Mouse (Mus musculus): ENCODE measurements at regions not wholly inside any gene's neighbourhood (a gene's known extent, or its start where the extent isn't known, plus 50 kb on each side); places are given as distances from the start of the nearest gene placed in this dataset.

- no peak for DNase-seq (ENCODE audit: low spot score in 2 of 2)
Measured at GRCm38 (mm10) chr8:15273775-15274174, 227.9 kb upstream of the BB014433 start.

DNA sequence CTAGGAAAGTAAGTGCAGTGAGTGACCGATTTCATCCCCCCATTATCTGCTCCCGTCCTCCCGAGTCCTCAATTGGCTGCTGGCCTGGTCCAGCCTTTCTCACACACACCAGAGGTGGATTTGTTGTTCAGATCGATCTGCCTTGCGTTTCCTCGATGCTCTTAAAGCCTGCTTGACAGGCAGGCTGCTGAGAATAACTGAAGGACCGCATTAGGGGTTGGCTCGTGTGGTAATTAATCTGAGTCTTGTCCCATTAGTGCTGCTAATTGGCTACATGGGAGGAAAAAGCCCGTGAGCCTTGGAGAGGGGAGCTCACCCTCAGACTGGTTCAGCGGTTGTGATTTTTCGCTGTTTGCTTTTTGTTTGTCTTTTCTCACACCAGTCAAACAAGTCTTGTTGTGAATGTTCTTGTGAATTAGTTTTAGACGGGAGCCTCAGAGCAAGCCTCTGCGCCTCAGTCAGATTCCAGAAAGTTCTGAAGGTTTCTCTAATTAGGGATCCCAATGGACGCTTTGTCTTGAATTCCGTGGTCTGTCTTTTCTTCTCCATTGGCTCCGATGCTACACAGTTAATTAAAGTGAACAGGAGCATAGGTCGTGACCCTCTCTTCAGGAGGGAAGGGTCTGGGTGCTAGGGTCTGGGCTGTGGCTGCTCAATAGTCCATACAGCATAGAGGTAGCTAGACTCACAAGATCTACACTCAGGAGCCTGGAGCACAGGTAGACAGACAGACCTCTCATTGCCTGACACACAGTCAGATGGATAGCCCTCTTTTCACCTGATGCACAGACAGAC is 226.1 kb upstream of the BB014433 start:
- no peak for DNase-seq (ENCODE audit: low spot score in 2 of 2)

DNA sequence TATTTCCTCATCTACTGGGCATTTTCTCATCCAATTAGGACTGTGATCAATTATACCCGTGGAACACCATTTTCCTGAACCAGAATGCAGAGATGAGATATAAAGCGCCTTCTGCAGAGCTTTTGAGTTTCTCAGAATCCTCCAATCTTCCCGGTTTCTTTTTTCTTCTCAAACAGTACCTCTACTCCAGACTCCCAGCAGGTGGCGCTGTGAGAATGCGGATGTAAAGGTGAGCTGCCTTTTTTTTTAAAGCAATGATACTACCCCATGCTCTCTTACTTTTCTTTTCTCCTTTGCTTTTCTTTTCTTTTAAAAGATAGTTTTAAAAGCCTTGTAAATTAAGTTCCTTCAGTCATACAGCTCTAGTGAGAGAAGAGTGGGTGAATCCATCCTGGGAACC is 224.4 kb upstream of the BB014433 start:
- DNase-seq (ENCODE audit: low spot score in 2 of 2) = peak; percentile 86 to 87

DNA sequence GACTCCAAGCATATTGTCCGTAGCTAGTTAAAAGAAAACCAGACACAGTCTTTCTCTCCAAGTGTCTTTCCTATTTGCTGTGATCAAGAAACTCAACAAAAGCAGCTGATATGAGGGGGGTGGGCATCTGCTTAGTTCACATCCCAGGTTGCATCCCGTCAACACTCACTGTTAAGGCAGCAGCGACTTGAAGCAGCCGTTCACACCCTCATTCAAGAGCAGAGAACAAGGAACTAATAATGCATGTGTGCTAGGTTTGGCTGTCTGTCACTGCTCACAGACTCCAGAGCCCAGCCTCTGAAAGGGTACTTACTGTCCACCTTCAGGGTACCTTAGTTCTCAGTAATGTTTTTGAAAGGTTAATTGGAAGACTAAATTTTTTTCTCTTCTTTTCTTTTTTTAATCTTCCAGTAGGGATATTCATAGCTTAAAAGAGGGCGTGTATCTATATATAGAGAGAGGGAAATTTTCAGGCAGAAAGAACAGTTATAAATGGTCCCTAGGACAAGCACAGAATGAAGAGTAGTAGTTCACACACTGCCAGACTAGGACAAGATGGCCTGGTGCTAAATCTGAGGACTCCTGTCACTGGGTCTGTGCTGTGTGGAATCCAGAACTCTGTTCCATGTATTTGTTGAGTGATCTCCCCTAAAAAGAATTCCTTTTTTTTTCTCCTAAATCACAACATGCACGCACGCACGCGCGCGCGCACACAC is 199.1 kb upstream of the BB014433 start:
- DNase-seq (ENCODE audit: low spot score in 2 of 2) = no peak

DNA sequence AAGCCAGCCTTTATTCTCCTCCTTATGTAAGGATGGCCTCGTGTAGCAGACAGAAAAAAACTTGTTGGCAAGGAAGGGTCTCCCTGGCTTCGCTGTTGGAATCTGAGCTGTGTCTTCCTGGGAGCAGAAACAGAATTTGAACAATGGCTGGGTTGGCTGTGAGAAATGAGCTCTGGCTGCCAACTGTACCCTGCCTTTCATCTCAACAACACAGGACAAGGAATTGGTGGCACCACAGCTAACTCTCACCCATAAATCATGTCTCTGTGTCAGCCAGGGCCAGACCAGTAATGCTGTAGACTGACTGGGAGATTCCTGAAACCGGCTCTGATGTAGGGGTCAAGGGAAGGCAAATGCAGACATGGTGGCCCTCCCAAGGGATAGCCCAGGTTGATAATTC is 189.5 kb upstream of the BB014433 start:
- no peak for DNase-seq (ENCODE audit: low spot score in 2 of 2)

DNA sequence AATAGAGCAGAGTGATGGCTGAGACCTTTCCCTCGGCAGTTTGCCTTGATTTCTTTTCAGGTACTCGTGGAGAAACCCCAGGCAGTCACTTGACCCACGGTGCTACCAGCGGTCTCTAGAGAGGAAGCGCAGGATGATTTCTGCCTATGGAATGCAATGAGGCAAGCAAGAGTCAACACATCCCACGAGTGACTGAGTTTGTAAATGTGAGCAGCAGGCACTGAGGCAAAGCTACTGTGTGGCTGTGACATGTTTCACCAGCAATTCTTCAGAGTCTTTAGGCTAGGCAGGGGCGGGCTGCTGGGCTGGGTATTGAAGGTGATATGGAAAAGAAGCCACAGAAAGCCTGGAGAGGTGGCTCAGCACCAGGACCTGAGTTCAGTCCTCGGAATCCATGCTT is 187.4 kb upstream of the BB014433 start:
- DNase-seq (ENCODE audit: low spot score in 2 of 2) = no peak

GRCm38 (mm10) chr8:15230217-15230616 is 184.3 kb upstream of the BB014433 start:
- no peak for DNase-seq (ENCODE audit: low spot score in 2 of 2)

GRCm38 (mm10) chr8:15221211-15221912 is 175.5 kb upstream of the BB014433 start:
- peak; percentile 82 to 84 for DNase-seq (ENCODE audit: low spot score in 2 of 2)

GRCm38 (mm10) chr8:15209856-15210521 is 164.1 kb upstream of the BB014433 start:
- no peak for DNase-seq (ENCODE audit: low spot score in 2 of 2)

DNA sequence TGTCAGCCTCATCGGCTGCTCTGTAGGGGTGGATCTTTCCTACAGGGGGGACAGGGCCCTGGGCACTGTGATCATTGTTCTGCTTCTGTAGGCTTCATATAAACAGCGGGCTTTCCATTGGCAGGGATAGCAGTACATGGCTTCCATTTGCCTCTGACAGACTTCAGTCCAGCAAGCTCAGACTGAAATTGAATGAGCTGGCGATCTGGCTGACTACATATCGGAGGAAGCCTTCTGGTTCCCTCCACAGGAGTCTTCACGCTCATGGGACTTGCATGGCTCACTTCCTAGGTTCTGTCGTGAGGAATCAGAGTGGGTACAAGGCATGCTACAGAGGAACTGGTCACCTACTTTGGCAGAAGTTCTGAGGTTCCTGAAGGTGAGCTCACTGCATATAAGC is 155.7 kb upstream of the BB014433 start:
- no peak for DNase-seq (ENCODE audit: low spot score in 2 of 2)

- no peak for DNase-seq (ENCODE audit: low spot score in 2 of 2)
Measured at GRCm38 (mm10) chr8:15190708-15191107, 144.8 kb upstream of the BB014433 start.

- no peak for DNase-seq (ENCODE audit: low spot score in 2 of 2)
Measured at GRCm38 (mm10) chr8:15189079-15189612, 143.3 kb upstream of the BB014433 start.

Small RNA genes in the stretch of these regions (microRNA-seq; reads per million reads assigned to microRNA genes)
- gene Gm25255 (0 reads per million in 2 experiments), gene Gm25871 (0 reads per million in 2 experiments)
